Mouse (Mus musculus): Measurements from ENCODE around the gene Tubgcp4. TPM values are rescaled to one million over a fixed set of nuclear protein-coding genes. Genes with fewer than 3 reads are reported as not detected.

The Tubgcp4 gene
- polyA plus RNA-seq, 1 experiment from 2014 or later, result 58.0 TPM

- TF ChIP-seq CTCF (IDR thresholded peaks at IDR 0.05; ENCODE audit: low read depth), result no peak
- under 1% methylated on average over 87 of the region's 87 CpGs for WGBS
- no peaks in the 10 kb centered on the region for H3K27me3 ChIP-seq (ENCODE audit: insufficient read depth, low read length)
- ATAC-seq (ENCODE audit: insufficient read depth) (peak; percentile 95), DNase-seq (peak; percentile 96)
- peak within 1 kb of the TSS; percentile 67 for H3K4me3 ChIP-seq (ENCODE audit: low read depth, low read length)
- peak within 1 kb of the TSS; percentile 90 for H3K9ac ChIP-seq
- H3K4me2 ChIP-seq, result peak within 1 kb of the TSS; percentile 93
- peaks cover 8% of the 10 kb centered on the region; the same call in 1 of the 2 replicates for H3K9me3 ChIP-seq (ENCODE audit: low read depth, low read length)
- H3K4me1 ChIP-seq (ENCODE audit: insufficient read depth), result peaks cover 7% of the 10 kb centered on the region
- H3K36me3 ChIP-seq (ENCODE audit: insufficient read depth), result peaks cover 32% of the 10 kb centered on the region
- H3K27ac ChIP-seq (ENCODE audit: low read depth), result peak within 1 kb of the TSS; percentile 99
Measured at GRCm38 (mm10) chr2:121140018-121140882, 30.2 kb upstream of the Tubgcp4 start, which contains the start of the genes Adal and Lcmt2. Adal (plus strand) TSS chr2:121140428. Lcmt2 (minus strand) TSS chr2:121140653.

- 67% methylated on average over 16 of the region's 16 CpGs for WGBS
- Histone ChIP-seq H3K27me3 (ENCODE audit: insufficient read depth, low read length) (no peaks in the 10 kb centered on the region), H3K4me1 (ENCODE audit: insufficient read depth) (peaks cover 7% of the 10 kb centered on the region), H3K36me3 (ENCODE audit: insufficient read depth) (peaks cover 33% of the 10 kb centered on the region), H3K9me3 (ENCODE audit: low read depth, low read length) (peaks cover 8% of the 10 kb centered on the region; the same call in 1 of the 2 replicates), H3K27ac (ENCODE audit: low read depth) (peak overlapping the region; percentile 99), H3K4me2 (peak overlapping the region; percentile 93), H3K9ac (peak overlapping the region; percentile 90), H3K4me3 (ENCODE audit: low read depth, low read length) (peak overlapping the region; percentile 67)
- no peak for TF ChIP-seq CTCF (IDR thresholded peaks at IDR 0.05; ENCODE audit: low read depth)
- DNase-seq, result no peak
- no peak for ATAC-seq (ENCODE audit: insufficient read depth)
Measured at GRCm38 (mm10) chr2:121141216-121142035, 29.0 kb upstream of the Tubgcp4 start.

GRCm38 (mm10) chr2:121142415-121142814, 28.0 kb upstream of the Tubgcp4 start:
- DNase-seq, result no peak
- no peak overlapping the region for H3K4me3 ChIP-seq (ENCODE audit: low read depth, low read length)
- no peak overlapping the region for H3K27ac ChIP-seq (ENCODE audit: low read depth)
- no peak overlapping the region for H3K9ac ChIP-seq
- H3K4me1 ChIP-seq (ENCODE audit: insufficient read depth), result peaks cover 7% of the 10 kb centered on the region
- no peaks in the 10 kb centered on the region for H3K27me3 ChIP-seq (ENCODE audit: insufficient read depth, low read length)
- no peak for TF ChIP-seq CTCF (IDR thresholded peaks at IDR 0.05; ENCODE audit: low read depth)
- WGBS, result 79% methylated on average over 2 of the region's 2 CpGs
- peaks cover 8% of the 10 kb centered on the region; the same call in 1 of the 2 replicates for H3K9me3 ChIP-seq (ENCODE audit: low read depth, low read length)
- ATAC-seq (ENCODE audit: insufficient read depth), result no peak
- no peak overlapping the region for H3K4me2 ChIP-seq
- peaks cover 41% of the 10 kb centered on the region for H3K36me3 ChIP-seq (ENCODE audit: insufficient read depth)

DNA sequence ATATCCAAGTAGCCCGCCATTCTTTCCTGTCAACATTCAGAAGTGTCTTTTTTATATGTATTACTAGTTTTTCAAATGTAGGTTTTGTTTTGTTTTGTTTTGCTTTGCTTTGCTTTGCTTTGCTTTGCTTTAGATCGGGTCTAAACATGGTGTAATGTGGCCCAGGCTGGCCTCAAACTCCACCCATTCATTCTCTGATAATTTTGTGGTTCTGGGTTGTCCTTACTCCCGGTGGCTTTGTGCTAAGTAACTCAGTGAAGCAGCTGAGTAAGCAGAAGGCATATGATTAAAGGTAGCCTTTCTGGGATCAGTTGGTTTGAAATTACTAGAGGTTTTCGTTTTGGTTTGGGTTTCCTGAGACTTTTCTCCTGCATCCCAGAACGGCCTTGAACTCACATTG, 20.8 kb upstream of the Tubgcp4 start:
- Histone ChIP-seq H3K4me2 (no peak overlapping the region), H3K9me3 (ENCODE audit: low read depth, low read length) (no peaks in the 10 kb centered on the region), H3K27ac (ENCODE audit: low read depth) (no peak overlapping the region), H3K36me3 (ENCODE audit: insufficient read depth) (peaks cover 20% of the 10 kb centered on the region; the same call in 1 of the 2 replicates), H3K4me1 (ENCODE audit: insufficient read depth) (no peaks in the 10 kb centered on the region), H3K4me3 (ENCODE audit: low read depth, low read length) (no peak overlapping the region), H3K9ac (no peak overlapping the region), H3K27me3 (ENCODE audit: insufficient read depth, low read length) (no peaks in the 10 kb centered on the region)
- DNase-seq, result no peak
- no peak for TF ChIP-seq CTCF (IDR thresholded peaks at IDR 0.05; ENCODE audit: low read depth)
- no peak for ATAC-seq (ENCODE audit: insufficient read depth)
- 84% methylated on average over 5 of the region's 5 CpGs for WGBS

DNA sequence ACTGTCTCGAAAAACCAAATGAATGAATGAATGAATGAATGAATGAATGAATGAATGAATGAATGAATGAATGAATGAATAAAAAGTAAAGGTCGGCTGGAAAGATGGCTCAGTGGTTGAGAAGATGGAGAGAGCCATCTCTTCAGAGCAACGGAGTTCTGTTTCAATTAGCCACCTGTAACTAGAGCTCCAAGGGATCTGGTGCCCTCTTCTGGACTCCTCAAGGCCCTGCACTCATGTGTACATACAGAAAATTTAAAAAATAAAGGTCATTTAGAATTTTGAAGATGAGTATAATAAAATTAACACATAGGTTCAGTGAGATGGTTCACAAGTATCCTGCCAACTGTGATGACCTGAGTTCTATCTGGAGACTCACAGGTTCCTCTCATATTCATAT, 17.4 kb upstream of the Tubgcp4 start:
- Histone ChIP-seq H3K27ac (ENCODE audit: low read depth) (no peak overlapping the region), H3K4me3 (ENCODE audit: low read depth, low read length) (no peak overlapping the region), H3K36me3 (ENCODE audit: insufficient read depth) (peaks cover 24% of the 10 kb centered on the region), H3K27me3 (ENCODE audit: insufficient read depth, low read length) (no peaks in the 10 kb centered on the region), H3K9ac (no peak overlapping the region), H3K4me2 (no peak overlapping the region), H3K9me3 (ENCODE audit: low read depth, low read length) (no peaks in the 10 kb centered on the region), H3K4me1 (ENCODE audit: insufficient read depth) (no peaks in the 10 kb centered on the region)
- ATAC-seq (ENCODE audit: insufficient read depth) (no peak), DNase-seq (peak; percentile 21)
- WGBS, result 81% methylated on average over 3 of the region's 3 CpGs
- peak; percentile 41 for TF ChIP-seq CTCF (IDR thresholded peaks at IDR 0.05; ENCODE audit: low read depth)

- peak overlapping the region; percentile 83 for H3K9ac ChIP-seq
- H3K4me1 ChIP-seq (ENCODE audit: insufficient read depth), result peaks cover 7% of the 10 kb centered on the region
- H3K4me3 ChIP-seq (ENCODE audit: low read depth, low read length), result peak overlapping the region; percentile 82
- H3K27me3 ChIP-seq (ENCODE audit: insufficient read depth, low read length), result no peaks in the 10 kb centered on the region
- H3K27ac ChIP-seq (ENCODE audit: low read depth), result no peak overlapping the region
- peak overlapping the region; percentile 75 for H3K4me2 ChIP-seq
- no peak for TF ChIP-seq CTCF (IDR thresholded peaks at IDR 0.05; ENCODE audit: low read depth)
- peaks cover 21% of the 10 kb centered on the region for H3K36me3 ChIP-seq (ENCODE audit: insufficient read depth)
- ATAC-seq (ENCODE audit: insufficient read depth), result no peak
- H3K9me3 ChIP-seq (ENCODE audit: low read depth, low read length), result no peaks in the 10 kb centered on the region
- WGBS, result 29% methylated on average over 4 of the region's 4 CpGs
- DNase-seq, result no peak
Measured at GRCm38 (mm10) chr2:121169173-121169572, 1.3 kb upstream of the Tubgcp4 start.
